Mouse (Mus musculus): ENCODE measurements at regions not wholly inside any gene's neighbourhood (a gene's known extent, or its start where the extent isn't known, plus 50 kb on each side); places are given as distances from the start of the nearest gene placed in this dataset.

DNA sequence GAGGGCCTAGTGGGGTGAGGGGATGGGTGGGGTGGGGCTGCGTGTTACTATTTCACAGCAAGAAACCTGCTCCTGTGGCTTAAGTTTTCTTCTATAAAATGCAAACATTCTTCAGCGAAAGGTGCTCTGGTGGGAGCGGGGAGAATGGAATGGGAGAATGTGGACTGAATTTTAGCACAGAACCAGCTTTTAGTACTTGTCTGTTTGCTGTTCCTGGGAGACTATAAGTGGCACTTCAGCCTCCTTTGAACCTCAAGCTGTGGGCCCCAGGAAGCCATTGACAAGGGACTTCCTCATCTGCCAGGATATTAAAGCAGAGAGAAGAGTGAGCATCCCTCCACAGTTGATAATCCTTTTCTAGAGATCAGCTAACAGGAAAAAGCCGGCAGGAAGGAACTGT, 580.2 kb downstream of the Zfp706 start:
- Histone ChIP-seq H3K9me3 (replicated peaks; ENCODE audit: control insufficient read depth, low read length) (no peaks in the 10 kb centered on the region), H3K36me3 (replicated peaks; ENCODE audit: control insufficient read depth, insufficient read depth, low read length) (no peaks in the 10 kb centered on the region), H3K4me3 (ENCODE audit: low read depth, low read length) (no peak overlapping the region), H3K27ac (ENCODE audit: low read depth) (no peak overlapping the region), H3K9ac (replicated peaks; ENCODE audit: low read depth, low read length) (no peak overlapping the region), H3K4me1 (ENCODE audit: control insufficient read depth, insufficient read depth) (0 out of 2 replicates have a peak, but pooled peaks cover 4% of the 10 kb centered on the region), H3K27me3 (ENCODE audit: control insufficient read depth, insufficient read depth, low read length) (no peaks in the 10 kb centered on the region), H3K4me2 (ENCODE audit: low read depth, low read length) (no peak overlapping the region)
- 66% methylated on average over 4 of the region's 4 CpGs for WGBS
- DNase-seq (ENCODE audit: low spot score) (no peak), ATAC-seq (ENCODE audit: insufficient read depth, low read depth) (no peak)
- TF ChIP-seq EP300 (IDR thresholded peaks at IDR 0.05; ENCODE audit: low read depth) (no peak), CTCF (IDR thresholded peaks at IDR 0.05; ENCODE audit: low read depth) (no peak)

DNA sequence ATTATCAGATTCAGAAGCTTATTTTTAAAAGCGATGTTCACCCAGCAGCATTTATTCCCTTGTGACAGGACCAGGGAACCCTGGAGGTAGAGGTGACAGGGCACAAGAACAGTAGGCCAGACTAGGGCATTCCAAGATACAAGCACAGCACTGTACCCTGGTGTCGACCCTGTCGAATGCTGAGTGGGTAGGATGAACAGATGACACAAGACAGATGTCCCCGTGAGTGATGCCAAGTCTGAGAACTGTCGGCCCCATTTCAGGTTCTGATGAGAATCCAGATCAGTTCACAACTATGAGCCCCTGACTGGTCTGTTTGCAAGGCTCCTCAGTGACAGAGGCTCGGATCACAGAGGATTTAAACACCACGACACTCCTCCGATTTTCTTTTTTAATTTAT, 581.7 kb downstream of the Zfp706 start:
- TF ChIP-seq CTCF (IDR thresholded peaks at IDR 0.05; ENCODE audit: low read depth) = no peak
- WGBS = 55% methylated on average over 8 of the region's 8 CpGs
- H3K27ac ChIP-seq (ENCODE audit: low read depth) = no peak overlapping the region
- no peaks in the 10 kb centered on the region for H3K27me3 ChIP-seq (ENCODE audit: control insufficient read depth, insufficient read depth, low read length)
- no peaks in the 10 kb centered on the region for H3K9me3 ChIP-seq (replicated peaks; ENCODE audit: control insufficient read depth, low read length)
- 0 out of 2 replicates have a peak, but pooled peaks cover 4% of the 10 kb centered on the region for H3K4me1 ChIP-seq (ENCODE audit: control insufficient read depth, insufficient read depth)
- DNase-seq (ENCODE audit: low spot score) = no peak
- no peaks in the 10 kb centered on the region for H3K36me3 ChIP-seq (replicated peaks; ENCODE audit: control insufficient read depth, insufficient read depth, low read length)
- ATAC-seq (ENCODE audit: insufficient read depth, low read depth) = no peak
- no peak overlapping the region for H3K4me3 ChIP-seq (ENCODE audit: low read depth, low read length)
- H3K9ac ChIP-seq (replicated peaks; ENCODE audit: low read depth, low read length) = no peak overlapping the region
- H3K4me2 ChIP-seq (ENCODE audit: low read depth, low read length) = no peak overlapping the region

DNA sequence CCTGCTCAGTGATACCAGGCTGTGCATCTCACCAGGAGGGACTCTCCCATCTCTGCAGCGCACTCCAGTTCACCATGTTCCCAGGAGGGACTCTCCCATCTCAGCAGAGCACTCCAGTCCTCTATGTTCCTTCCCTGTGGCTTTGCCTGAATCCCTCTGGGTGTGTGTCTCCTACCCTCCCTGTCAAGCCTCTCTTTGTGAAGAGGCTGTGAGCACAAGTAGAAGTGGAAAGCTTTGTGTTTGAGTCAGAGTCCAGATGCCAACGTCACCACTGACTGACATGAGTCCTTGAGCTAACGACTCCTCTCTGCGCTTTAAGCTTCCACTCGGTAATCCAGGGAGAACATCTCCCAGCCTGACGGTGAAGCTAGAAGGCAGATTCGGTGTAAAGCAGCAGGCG, 583.5 kb downstream of the Zfp706 start:
- 74% methylated on average over 8 of the region's 8 CpGs for WGBS
- TF ChIP-seq CTCF (IDR thresholded peaks at IDR 0.05; ENCODE audit: low read depth) = no peak
- TF ChIP-seq EP300 (IDR thresholded peaks at IDR 0.05; ENCODE audit: low read depth) = no peak
- DNase-seq (ENCODE audit: low spot score) = no peak
- H3K36me3 ChIP-seq (replicated peaks; ENCODE audit: control insufficient read depth, insufficient read depth, low read length) = no peaks in the 10 kb centered on the region
- H3K27ac ChIP-seq (ENCODE audit: low read depth) = no peak overlapping the region
- no peak overlapping the region for H3K4me3 ChIP-seq (ENCODE audit: low read depth, low read length)
- peaks cover 13% of the 10 kb centered on the region for H3K4me1 ChIP-seq (ENCODE audit: control insufficient read depth, insufficient read depth)
- no peak overlapping the region for H3K9ac ChIP-seq (replicated peaks; ENCODE audit: low read depth, low read length)
- H3K27me3 ChIP-seq (ENCODE audit: control insufficient read depth, insufficient read depth, low read length) = no peaks in the 10 kb centered on the region
- no peak for ATAC-seq (ENCODE audit: insufficient read depth, low read depth)
- H3K9me3 ChIP-seq (replicated peaks; ENCODE audit: control insufficient read depth, low read length) = no peaks in the 10 kb centered on the region
- no peak overlapping the region for H3K4me2 ChIP-seq (ENCODE audit: low read depth, low read length)

DNA sequence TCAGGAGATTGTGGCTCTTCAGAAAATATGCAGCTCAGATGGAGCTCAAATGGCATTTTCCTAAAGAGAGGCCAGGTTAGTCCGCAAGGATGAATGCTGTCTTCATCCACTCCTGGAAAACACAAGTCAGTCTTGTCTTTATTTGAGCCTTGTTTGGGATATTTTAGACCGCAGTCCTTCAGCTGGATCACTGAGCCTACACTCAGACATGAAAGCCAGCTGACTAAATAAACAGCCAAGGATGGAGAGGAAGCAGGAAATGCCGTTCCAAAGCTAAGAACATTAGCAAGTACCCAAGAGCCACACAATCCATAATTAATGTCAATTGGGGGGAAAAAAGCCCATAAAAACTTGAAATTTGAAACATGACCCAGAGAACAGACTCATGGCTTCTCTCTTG, 584.8 kb downstream of the Zfp706 start:
- Histone ChIP-seq H3K4me3 (ENCODE audit: low read depth, low read length) (no peak overlapping the region), H3K36me3 (replicated peaks; ENCODE audit: control insufficient read depth, insufficient read depth, low read length) (no peaks in the 10 kb centered on the region), H3K4me2 (ENCODE audit: low read depth, low read length) (no peak overlapping the region), H3K27me3 (ENCODE audit: control insufficient read depth, insufficient read depth, low read length) (no peaks in the 10 kb centered on the region), H3K9ac (replicated peaks; ENCODE audit: low read depth, low read length) (no peak overlapping the region), H3K9me3 (replicated peaks; ENCODE audit: control insufficient read depth, low read length) (no peaks in the 10 kb centered on the region), H3K4me1 (ENCODE audit: control insufficient read depth, insufficient read depth) (peaks cover 17% of the 10 kb centered on the region), H3K27ac (ENCODE audit: low read depth) (no peak overlapping the region)
- WGBS = 58% methylated on average over 3 of the region's 3 CpGs
- ATAC-seq (ENCODE audit: insufficient read depth, low read depth) (no peak), DNase-seq (ENCODE audit: low spot score) (no peak)
- TF ChIP-seq CTCF (IDR thresholded peaks at IDR 0.05; ENCODE audit: low read depth) = no peak
- no peak for TF ChIP-seq EP300 (IDR thresholded peaks at IDR 0.05; ENCODE audit: low read depth)

DNA sequence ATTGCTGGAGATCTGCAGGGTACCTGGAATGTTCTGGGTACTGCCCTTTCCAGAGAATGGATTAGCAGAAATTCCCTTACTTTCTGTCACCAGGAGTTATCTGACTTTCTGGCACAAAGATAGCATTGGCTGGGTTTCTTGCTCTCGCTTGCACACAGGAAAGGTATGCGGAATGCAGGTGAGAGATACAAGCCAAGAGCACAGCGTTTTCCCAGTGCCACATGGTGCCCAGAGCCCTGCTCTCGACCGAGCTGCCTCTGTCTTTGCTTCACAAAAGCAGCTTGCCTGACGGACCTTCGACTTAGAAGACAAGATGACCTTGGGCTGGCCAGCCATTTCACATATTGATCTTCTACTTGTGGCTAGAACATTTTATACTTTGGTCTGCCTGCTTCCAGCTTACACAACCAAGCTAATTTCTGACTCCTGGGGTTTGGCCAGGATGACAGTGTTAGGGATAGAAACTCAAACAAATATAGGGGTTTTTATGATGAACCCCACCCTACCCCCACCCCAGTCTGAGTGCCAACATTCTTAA, 587.6 kb downstream of the Zfp706 start:
- DNase-seq (ENCODE audit: low spot score) = no peak

DNA sequence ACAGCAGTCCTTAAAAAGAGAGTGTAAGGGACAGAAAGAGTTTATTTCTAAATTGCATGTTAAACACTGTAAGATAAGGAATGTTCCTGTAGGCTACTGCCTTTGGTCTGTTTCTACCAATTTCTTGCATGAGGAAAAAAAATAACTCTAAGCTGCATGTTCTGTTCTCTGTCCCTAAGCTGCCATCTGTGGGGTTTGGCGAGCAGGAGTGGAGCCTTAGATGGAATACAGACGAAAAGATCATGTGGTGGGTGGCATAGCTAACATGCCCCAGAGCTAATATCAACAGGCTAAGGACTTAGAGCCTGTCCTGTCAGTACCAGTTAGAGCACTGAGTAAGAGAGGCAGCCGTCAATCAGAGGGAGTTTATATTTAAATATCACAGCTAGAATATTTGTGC, 590.1 kb downstream of the Zfp706 start:
- no peaks in the 10 kb centered on the region for H3K27me3 ChIP-seq (ENCODE audit: control insufficient read depth, insufficient read depth, low read length)
- no peaks in the 10 kb centered on the region for H3K36me3 ChIP-seq (replicated peaks; ENCODE audit: control insufficient read depth, insufficient read depth, low read length)
- H3K4me1 ChIP-seq (ENCODE audit: control insufficient read depth, insufficient read depth) = peaks cover 19% of the 10 kb centered on the region
- DNase-seq (ENCODE audit: low spot score) (no peak), ATAC-seq (ENCODE audit: insufficient read depth, low read depth) (peak; percentile 49; the same call in 1 of the 2 replicates)
- TF ChIP-seq CTCF (IDR thresholded peaks at IDR 0.05; ENCODE audit: low read depth) = no peak
- TF ChIP-seq EP300 (IDR thresholded peaks at IDR 0.05; ENCODE audit: low read depth) = no peak
- no peak overlapping the region for H3K9ac ChIP-seq (replicated peaks; ENCODE audit: low read depth, low read length)
- no peak overlapping the region for H3K27ac ChIP-seq (ENCODE audit: low read depth)
- H3K9me3 ChIP-seq (replicated peaks; ENCODE audit: control insufficient read depth, low read length) = no peaks in the 10 kb centered on the region
- no peak overlapping the region for H3K4me3 ChIP-seq (ENCODE audit: low read depth, low read length)
- H3K4me2 ChIP-seq (ENCODE audit: low read depth, low read length) = no peak overlapping the region
- 44% methylated on average over 3 of the region's 3 CpGs for WGBS

More for the DNA sequence above, 587.6 kb downstream of the Zfp706 start:
- ATAC-seq (ENCODE audit: insufficient read depth, low read depth) = peak; percentile 51; the same call in 1 of the 2 replicates
- Histone ChIP-seq H3K4me2 (ENCODE audit: low read depth, low read length) (no peak overlapping the region), H3K36me3 (replicated peaks; ENCODE audit: control insufficient read depth, insufficient read depth, low read length) (no peaks in the 10 kb centered on the region), H3K27ac (ENCODE audit: low read depth) (no peak overlapping the region), H3K9ac (replicated peaks; ENCODE audit: low read depth, low read length) (no peak overlapping the region), H3K27me3 (ENCODE audit: control insufficient read depth, insufficient read depth, low read length) (no peaks in the 10 kb centered on the region), H3K4me1 (ENCODE audit: control insufficient read depth, insufficient read depth) (peaks cover 23% of the 10 kb centered on the region), H3K4me3 (ENCODE audit: low read depth, low read length) (no peak overlapping the region), H3K9me3 (replicated peaks; ENCODE audit: control insufficient read depth, low read length) (no peaks in the 10 kb centered on the region)
- 30% methylated on average over 7 of the region's 7 CpGs for WGBS
- TF ChIP-seq CTCF (IDR thresholded peaks at IDR 0.05; ENCODE audit: low read depth) = no peak
